Mouse (Mus musculus) urinary bladder, postnatal 36 days (tissue): ENCODE data around the gene Nkx1-2.

Source experiments
- DNase-seq, 2 experiments: peaks; one replicate each; pipeline ENCODE4 v3.0.0; 2022; ENCODE audit warnings: low spot score in 2 of 2, mixed read lengths in 1 of 2

Gene Nkx1-2

DNA sequence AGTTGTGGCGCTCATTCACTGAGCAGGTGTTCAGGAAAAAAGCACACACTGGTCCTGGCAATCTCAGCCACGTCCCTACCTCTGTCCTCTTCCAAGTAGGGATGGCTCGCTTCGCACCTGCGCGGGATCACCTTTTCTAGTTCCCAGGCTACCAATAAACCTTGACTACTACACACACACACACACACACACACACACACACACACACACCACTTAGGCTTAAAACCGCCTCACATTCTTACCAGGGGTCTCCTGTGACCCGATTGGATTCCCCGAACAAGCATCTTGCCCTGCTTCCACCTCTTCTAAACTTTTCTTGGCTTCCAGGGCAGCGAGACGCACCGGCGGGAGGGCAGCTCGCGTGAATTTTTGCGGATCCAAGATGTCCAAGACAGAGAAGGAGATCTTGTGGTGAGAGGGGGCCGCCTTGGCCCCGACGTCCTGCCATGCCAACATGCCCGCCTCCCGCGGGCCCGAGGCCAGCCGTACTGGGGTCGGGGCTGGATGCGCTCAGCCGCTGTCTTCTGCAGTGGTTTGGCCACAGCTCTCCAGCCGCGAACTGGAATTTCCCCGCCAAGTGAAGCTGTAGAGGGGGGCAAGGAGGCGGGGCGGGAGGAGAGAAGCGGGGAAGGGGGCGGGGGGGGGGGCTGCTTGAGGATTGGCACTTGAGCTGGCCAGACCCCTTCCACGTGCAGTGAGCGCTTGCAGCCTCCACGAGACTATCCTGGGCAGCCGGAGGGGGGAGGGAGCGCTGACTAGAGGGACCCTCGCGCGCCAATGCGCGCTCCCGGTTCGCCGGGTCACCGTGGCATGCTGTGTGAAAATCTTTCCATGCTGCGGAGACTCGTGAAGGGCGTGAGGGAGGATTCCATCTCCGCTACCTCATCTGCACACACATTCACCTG lies at the start of gene Nkx1-2:
Nkx1-2 (minus strand) TSS at position 567 of the 905 bp plus-strand sequence.
- no peak for DNase-seq

DNA sequence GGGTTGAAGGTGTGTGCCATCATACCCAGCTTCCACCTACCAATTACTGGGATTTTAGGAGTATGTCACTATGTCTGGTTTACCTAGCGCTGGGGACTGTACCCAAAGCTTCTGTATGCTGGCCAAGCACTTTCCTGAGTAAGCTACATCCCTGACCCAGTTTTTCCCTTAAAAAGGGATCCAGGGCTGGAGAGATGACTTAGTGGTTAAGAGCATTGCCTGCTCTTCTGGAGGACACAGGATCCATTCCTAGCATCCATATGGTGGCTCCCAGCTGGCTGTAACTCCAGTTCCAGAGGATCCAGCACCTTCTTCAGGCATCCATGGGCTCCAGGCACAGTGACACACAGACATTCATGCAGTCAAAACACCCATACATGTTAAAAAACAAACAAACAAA lies 47.1 kb upstream of the Nkx1-2 start:
- no peak for DNase-seq

DNA sequence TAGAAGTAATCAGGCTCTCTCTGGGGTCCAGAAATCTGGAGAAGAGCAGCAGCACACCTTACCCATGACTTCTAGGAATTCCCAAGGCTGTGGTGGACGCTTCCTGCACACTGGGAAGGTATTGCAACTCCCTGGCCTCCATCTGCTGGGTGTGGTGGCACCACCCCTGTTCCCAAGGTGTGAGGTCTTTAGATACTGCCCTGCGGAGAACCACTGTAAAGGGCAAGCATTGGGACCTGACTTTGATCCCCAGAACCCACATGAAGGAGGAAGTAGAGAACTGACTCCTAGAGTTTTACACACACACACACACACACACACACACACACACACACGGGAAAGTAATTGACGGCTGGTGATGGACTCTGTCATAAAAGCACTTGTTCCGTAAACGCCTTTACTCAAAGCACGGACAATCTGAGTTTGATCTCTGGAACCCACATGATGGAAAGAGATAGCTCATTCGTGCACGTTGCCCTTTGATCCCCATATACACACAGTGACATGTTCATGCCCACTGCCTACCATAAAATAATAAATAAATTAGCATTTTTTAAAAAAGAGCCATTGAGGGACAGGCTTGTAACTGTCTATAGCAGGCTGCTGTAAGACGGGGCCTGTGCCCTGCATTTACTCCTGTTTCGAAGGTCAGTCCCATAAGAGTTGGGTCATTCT lies 45.3 kb upstream of the Nkx1-2 start:
- no peak for DNase-seq

DNA sequence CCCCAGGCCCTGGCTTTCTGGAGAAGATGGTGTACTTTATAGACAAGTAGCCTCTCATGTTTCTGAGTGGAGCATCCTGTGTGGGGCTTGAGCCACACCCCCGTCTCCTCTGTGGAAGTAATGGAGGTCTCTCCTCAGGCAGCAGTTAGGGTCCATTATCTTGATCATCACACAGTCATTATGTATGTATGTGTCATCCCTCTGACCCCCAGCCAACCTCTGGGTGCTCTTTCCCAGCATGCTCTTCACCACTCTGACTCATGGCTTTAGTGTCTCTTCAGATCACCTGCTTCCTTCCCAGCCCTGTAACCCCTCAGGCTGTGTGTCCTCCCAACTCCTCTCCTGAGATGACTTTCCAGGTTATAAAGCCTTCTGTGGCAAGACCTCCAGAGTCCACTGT lies 42.2 kb upstream of the Nkx1-2 start:
- no peak for DNase-seq

DNA sequence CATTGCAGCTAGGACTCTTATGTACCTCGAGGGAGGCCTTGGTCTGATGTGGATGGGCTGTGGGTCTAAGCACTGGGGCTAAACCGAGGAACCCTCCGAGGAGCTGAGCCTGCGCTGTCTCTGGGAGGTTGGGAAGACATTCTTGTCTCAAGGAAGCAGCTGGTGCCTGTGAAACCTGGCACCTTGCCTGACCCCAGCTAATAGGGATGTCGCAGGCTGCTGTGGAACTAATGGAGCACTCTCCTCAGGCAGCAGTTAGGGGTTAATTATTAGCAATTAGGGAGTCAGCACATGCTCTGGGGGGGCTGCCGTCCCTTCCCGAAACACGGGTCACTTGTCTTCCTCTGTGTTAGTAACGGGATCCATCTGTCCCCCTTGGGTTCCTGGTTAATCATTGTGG lies 41.5 kb upstream of the Nkx1-2 start:
- no peak for DNase-seq

DNA sequence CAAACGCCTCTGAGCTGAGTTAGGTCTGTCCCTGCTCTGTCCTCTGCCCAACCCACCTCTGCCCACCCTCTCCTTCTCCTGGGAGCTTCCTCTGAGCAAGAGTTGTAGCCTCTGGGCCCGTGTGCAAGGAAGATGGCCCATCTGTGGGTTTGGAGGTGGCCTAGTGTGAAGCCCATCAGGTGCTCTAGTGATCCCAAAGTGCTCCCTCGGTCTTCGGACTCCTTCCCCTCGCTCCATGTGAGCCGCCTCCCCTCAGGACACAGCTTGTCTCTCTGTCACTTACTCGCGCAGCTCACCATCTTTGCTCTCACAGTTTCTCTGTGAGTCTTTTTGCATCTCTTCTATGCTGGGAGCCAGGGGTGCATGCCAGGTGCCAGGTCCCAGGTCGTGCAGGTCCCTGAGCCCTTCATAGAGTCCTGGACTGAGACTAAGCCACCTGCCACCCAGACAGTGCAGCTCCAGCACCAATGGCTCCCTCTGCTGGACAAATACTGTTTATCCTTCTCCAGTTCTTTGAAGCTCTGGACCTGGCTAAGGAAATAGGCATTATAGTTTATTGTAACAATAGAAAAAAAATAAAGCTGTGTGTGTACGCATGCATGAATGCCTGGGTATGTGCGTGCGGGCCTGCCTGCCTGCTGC lies 39.1 kb upstream of the Nkx1-2 start:
- no peak for DNase-seq

DNA sequence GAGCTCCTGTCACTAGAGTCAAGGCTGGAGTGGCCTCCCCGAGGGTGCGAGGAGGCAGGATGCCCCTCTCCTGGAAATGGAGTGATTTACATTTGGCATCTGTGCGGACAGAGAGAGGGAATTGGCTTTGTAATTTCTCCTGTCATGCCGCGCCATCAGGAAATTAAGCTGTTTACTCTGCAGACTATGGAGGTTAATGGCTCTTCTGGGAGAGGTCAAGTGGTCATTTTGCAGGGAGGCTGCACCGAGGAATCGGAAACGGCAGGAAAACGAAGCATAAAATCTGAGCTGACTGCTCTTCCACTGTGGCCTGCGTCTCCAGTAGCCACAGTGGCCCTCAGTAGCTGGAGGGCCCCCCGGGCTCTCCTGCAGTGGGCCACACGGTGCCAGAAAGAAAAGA lies 37.9 kb upstream of the Nkx1-2 start:
- DNase-seq, result no peak

DNA sequence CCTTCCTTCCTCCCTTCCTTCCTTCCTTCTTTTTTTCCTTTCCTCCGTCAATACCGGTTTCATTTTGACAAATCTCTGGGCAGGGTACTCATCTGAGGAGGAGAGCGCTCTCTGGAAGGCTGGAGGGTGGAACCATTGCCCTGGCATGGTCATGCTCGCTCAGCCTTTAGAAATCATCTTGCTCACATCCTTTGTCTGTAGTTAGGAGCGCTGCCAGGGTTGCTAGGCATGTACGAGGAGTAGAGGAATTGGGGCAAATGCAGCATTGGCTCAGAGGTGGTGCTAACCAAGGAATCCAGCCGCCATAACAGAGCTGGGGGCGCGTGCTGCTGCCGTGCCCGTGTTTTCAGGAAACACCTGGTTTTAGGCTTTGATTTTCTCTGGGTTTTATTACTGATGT lies 31.9 kb upstream of the Nkx1-2 start:
- no peak for DNase-seq

DNA sequence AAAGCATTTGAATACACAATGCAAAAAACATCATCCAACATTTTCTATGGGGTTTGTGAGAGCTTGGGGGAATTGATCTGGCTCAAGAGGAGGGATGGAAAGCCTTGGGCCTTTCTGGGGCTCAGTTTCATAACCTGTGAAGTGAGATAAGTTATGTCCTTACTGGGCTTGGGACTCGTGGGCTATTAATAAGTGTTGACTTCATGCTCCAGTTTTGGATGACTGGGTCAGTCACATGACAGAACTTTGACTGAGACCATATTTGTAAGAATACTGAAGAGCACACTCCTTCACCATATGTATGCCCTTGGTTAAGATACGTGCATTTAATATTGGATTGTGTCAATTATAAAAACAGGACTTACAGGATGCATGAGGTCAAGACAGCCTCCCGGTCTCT lies 28.0 kb upstream of the Nkx1-2 start:
- DNase-seq, result no peak

DNA sequence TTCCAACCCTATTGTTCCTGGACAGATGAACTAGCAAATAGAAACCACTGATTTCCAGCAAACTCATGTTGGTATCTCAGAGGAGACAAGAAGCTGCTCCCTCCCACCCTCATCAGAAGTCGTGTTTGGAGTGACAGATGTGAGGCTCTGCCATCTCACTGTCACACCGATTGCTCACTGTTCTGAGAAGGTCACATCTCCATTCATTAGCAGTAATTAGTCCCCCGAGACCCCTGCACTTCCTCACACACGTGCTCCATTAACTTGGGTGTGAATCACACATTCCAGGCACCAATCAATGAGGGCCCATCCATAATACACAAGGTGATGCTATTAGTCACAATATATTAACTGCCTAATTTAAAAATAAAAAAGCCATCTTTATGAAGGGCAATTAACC lies 26.7 kb upstream of the Nkx1-2 start:
- no peak for DNase-seq

DNA sequence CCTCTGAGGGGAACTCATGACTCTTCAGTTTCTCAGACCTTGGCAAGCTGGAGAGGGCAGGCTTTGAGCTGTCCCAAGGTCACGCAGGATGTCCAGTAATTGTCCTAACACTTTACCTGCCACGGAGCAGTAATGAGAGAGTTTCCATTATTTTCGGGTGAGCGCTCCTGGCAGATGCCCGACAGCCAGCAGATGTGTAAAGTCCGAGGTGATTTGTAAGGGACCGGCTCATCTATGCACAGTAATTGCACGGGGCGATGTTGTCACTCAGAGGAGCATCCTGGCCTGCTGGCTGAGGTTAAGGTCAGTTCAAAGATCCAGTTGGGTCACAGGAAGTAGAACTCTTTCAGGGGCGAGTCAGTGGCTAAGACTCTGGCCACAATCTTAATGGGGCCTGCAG lies 24.7 kb upstream of the Nkx1-2 start:
- DNase-seq, result no peak

DNA sequence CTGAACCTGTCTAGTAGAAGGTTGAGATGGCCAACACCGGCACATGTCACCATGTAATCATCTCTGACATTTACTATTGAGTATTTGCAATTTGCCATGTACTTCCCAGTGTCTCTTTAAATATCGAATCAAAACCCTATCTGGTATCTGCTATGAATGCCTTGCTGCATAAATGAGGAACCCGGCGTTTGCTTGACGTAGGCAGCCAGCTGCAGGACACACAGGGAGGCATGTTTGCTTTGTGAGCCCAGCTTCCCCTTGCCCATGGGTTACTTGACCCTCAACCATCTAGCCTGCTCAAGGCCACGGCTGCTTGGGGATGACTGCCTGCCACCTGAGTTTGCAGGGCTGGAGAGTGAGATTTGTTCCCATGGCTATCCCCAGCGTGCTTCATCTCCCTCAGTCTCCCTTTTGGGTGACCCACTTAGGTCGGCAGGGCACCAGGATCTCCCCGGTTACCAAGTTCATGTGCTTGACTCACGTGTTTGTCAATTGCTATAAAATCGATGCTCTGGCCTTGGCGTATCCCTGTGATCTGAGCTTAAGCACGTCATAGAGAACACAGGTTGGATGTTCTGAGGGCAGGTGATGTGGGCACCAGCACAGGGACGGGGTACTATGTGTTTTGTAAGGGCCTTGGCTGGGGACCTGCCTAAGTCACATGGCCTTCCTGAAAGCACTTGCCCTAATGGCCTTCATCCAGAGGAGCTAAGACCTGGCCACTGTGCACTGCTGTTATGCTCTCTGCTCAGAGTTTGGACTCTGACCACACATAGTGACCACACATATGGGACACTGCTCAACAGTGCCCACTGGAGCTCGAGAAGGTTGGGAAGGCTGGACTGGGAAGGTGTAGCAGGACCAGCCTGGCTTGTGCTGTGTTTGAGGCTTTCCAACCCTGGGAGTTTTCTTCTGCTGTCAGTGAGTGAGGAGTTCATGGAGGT lies 20.8 kb upstream of the Nkx1-2 start:
- no peak for DNase-seq

DNA sequence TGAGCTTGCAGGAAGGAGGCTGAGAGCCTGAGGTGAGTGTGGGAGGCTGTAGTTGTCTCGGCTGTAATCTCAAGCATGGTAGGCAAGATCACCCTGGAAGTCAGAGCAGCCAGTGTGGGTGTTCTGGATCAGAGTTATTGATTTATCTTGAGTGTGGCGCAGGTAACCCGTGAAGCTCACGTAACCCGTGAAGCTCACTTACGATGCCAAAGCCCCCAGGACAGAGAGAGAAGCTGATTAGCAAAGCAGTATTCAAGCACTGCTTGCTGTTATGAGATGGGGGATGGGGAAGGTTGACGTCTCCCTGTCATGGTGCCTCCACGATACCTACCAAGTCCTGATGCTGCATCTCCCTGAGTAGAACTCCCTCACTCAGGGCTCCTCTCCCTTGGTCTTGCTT lies 20.1 kb upstream of the Nkx1-2 start:
- DNase-seq, result no peak

DNA sequence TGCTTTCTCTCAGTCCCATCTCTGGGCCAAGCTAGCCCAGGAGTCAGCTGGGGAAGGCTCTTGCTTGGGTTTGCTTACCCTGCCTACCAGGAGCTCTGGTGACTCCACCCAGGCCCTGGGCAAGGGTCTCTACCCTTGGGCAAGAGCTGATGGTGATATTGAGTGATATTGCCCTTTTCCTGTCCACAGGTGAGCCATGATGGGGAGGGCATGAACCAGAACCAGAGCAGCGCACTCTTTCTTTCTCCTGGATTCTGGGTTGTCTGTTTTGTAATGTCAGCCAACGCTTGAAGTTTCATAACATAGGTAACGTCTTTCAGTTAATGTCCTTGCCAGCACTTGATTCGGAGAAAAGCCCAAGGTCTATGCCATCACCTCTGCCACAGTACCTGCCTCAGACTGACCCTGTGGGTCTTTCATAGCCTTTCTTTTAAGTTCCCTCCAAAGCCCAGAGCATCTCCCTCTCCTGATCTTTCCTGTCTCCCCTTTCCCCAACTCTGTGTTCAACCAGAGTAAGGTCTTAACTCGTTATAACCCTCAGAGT lies 17.7 kb upstream of the Nkx1-2 start:
- DNase-seq, result no peak

DNA sequence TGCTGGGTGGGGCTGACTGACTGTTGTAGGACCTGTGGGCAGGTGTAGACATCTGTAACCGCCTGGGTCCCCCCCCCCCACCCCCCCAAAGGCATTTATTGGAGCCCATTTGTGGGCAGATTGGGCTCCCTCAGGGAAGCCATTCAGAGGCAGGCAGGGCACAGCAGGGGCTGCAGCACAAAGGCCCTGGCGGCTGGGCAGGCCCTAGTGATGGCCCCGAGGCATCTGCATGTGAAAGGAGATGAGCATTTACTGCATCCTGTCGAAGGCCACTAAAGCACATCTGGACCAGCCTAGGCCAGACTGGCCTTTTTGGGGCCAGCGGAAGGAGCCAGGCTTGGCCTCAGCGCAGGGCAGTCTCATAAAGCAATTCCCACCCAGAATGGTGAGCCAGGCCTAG lies 17.0 kb upstream of the Nkx1-2 start:
- DNase-seq, result no peak

DNA sequence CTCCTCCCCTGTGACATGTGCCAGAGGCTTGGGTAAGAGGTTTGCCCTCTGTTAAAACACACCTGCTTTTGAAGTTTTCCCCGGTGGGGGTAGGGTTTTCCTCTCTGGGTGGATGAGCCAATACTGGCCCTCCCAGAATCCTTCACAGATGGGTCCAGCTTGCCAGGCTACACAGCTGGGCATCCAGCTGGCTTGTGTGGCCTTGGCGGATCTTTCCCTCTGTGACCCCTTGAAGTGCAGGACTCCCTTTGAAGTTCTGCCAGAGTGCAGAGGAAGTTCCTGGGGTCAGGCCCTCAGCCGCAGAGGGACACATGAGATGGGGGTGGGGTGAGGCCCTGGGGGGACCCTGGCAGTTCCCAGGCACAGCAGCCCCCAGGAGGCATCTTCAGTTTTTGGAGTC lies 15.9 kb upstream of the Nkx1-2 start:
- no peak for DNase-seq

DNA sequence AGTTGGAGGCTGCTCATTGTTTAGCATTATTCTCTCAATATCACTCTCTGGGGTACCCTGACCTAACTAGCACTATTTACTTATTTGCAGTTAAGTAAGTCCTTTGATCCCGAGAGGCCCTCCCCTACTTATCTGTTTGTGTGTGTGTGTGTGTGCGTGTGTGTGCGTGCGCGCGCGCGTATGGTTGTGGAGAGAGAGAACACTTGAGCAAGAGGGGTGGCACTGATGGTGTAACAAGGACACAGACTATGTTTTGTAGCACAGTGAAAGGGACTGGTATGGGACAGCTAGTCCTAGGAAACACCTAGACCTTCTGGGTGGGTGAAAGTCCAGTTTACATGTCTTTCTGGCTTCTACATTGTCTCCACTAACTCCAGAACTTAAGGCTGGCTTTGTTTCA lies 12.1 kb upstream of the Nkx1-2 start:
- DNase-seq, result no peak

DNA sequence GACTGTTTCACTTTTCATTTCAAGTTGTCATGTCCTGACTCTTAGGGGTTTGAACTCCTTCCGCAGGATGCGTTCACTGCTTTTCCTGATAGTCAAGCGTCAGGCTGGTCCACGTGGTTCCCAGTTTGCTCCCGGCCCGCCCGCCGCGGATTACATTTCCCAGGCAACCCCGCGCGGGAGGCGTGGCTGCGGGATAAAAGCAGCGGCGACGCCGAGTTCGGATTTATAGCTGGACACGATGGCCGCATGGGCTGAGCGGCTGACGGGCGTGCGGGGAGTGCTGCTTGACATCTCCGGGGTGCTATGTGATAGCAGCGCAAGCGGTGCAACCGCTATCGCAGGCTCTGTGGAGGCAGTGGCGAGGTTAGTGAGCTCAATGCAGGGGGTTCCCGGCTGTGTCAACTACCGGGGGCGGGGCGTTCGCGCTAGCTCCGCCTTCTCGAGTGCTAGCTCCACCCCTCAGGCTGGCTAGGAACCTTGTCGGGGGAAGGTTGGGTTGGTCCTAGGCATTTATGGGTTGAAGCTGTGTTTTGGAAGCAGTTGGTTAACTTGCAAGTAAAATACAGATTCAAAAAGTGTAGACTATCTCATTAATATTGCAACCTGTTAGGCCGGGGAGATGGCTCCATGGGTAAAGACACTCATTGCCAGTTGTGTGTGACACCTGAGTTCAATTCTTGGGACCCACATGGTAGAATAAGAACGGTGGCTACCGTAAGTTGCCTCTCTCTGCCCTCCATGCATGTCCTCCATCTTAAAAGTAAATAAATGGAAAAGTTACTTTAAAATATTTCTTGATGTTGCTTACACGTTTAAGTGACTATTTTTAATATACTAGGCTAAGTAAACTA lies 11.3 kb upstream of the Nkx1-2 start, which contains the start of gene Lhpp:
Lhpp (plus strand) TSS at position 171 of the 851 bp plus-strand sequence.
- DNase-seq, result peak; percentile 70 to 85

DNA sequence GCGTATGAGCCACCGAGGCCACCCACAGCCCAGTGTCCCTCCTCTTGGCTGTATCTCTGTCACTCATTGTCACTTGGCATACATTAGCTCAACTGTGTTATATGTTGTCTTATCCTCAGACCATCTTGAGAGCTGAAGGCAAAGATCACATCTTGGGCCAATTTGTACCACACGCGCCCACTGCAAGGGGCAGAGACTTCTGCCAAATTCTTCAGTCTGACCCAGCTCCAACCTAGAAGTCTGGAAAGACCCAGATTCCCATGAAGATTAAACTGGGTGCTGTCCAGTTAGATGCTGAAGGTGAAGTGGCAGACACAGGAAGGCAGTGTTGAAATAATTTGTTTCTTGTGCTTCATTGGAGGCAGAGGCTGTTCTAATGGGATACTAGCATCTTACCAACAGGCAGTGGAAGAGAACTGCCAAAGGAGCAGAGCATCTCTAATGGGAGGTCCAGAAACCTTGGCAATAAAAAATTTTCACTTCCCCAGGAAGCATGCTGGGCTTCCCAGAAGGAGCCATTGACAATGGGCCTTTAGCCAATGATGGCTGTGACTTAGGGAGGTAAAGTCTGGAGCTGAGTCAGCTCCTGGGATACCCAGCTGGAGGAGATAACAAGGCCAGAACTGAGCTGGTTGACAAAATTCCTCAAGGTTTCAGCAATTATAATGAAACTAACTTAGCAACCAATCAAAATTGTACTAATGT lies 9.0 kb upstream of the Nkx1-2 start:
- no peak for DNase-seq

DNA sequence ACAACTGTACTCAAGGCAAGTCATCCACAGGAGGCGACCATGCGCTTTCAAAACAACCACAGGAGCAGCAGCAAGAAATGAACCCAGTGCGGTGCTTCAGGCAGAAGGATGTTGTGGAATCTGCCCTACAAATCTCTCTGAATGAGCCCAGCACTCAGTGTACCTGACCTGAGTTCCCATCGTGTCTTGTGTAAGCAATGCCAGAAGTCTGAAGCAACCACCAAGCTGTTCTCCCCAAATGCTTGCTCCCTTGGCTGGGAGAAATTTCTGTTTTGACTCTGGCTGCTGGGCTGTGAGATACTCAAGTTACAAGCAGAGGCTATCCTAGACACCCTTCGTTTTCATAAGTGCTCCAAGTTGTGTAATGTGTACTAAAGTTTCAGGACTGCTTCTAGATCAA lies 6.3 kb upstream of the Nkx1-2 start:
- DNase-seq, result no peak
